Mouse (Mus musculus): ENCODE data around the gene Rbm19. TPM values are rescaled to one million over a fixed set of nuclear protein-coding genes. Genes with fewer than 3 reads are reported as not detected.

The Rbm19 gene
- polyA plus RNA-seq, 1 experiment = 10.0 TPM

- WGBS = 71% methylated on average over 7 of the region's 7 CpGs
- DNase-seq = no peak
- no peak overlapping the region for H3K4me3 ChIP-seq (replicated peaks; ENCODE audit: extremely low read depth, low read depth, low read length)
- no peaks in the 10 kb centered on the region for H3K4me1 ChIP-seq (ENCODE audit: control insufficient read depth, insufficient read depth, low read length)
- TF ChIP-seq CTCF (IDR thresholded peaks at IDR 0.05; ENCODE audit: insufficient read depth, low read length) (no peak), POLR2A (IDR thresholded peaks at IDR 0.05; ENCODE audit: borderline replicate concordance, extremely low read depth, low read depth, low read length) (no peak)
Observed at GRCm38 (mm10) chr5:120174317-120174716, 58.1 kb downstream of the Rbm19 start.

- WGBS = 90% methylated on average over 8 of the region's 8 CpGs
- no peak for TF ChIP-seq CTCF (IDR thresholded peaks at IDR 0.05; ENCODE audit: insufficient read depth, low read length)
- TF ChIP-seq POLR2A (IDR thresholded peaks at IDR 0.05; ENCODE audit: borderline replicate concordance, extremely low read depth, low read depth, low read length) = no peak
- no peak for DNase-seq
- no peaks in the 10 kb centered on the region for H3K4me1 ChIP-seq (ENCODE audit: control insufficient read depth, insufficient read depth, low read length)
- no peak overlapping the region for H3K4me3 ChIP-seq (replicated peaks; ENCODE audit: extremely low read depth, low read depth, low read length)
Observed at GRCm38 (mm10) chr5:120175217-120175616, 59.0 kb downstream of the Rbm19 start.

DNA sequence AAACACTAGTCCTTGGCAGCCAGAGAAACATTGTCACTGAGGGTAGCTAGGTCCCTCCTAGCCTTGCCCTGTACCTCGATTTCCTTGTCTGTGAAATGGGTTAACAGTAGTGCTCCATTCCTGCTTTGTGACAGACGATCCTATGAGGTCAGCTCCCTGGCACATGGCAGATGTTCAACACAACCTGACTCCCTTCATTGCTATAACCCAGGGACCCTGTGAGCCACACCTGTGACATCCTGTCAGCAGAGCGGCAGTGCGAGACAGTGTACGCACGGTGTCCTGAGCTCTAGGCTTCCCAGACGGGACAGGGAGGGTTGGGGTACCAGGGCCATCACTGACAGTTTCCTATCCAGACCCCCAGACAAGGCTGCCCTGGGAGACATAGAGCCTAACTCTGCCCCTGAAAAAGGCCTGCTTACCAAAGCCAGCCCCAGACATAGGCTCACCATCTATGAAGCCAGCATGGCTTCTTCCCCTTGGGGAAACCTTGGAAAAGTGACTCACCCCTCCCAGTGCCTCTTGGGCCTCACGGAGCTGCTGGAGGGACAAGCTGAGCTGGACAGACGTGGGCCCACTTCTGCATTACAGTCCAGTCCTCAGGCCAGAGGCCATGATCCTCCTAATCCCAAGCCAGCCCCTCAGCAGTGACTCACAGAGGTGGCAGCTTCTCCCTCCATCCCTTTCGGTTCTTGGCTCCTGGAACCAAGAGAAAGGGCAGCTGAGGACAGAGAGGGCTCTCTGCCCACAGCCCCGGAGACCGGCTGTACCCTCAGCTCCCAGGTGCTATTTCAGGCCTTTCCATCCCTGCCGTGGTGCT, 60.2 kb downstream of the Rbm19 start:
- DNase-seq = no peak
- Histone ChIP-seq H3K4me1 (ENCODE audit: control insufficient read depth, insufficient read depth, low read length) (no peaks in the 10 kb centered on the region), H3K4me3 (replicated peaks; ENCODE audit: extremely low read depth, low read depth, low read length) (no peak overlapping the region)
- TF ChIP-seq CTCF (IDR thresholded peaks at IDR 0.05; ENCODE audit: insufficient read depth, low read length) (no peak), POLR2A (IDR thresholded peaks at IDR 0.05; ENCODE audit: borderline replicate concordance, extremely low read depth, low read depth, low read length) (no peak)
- WGBS = 90% methylated on average over 13 of the region's 13 CpGs

GRCm38 (mm10) chr5:120177066-120177340, 60.7 kb downstream of the Rbm19 start:
- WGBS = 95% methylated on average over 4 of the region's 4 CpGs
- no peak for TF ChIP-seq CTCF (IDR thresholded peaks at IDR 0.05; ENCODE audit: insufficient read depth, low read length)
- no peak for TF ChIP-seq POLR2A (IDR thresholded peaks at IDR 0.05; ENCODE audit: borderline replicate concordance, extremely low read depth, low read depth, low read length)

DNA sequence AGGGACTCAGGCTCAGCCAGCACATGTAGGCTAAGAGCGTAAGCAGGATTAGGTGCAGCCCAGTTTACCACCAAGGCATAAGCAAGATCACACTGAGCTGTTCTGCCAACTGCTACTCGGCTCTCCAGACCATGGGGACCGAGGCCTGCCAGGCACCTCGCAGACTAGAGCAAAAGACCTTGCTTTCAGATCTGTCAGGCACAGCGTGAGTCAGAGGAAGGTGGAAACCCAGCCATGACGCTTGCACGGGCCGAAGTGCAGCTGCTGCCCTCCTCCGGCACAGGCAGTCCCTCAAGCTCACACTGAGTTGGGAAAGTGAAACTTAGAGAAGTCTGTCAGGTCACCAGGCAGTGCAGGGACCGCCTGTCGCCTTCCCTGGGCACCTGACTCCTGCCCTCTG, 63.8 kb downstream of the Rbm19 start:
- DNase-seq = no peak
- TF ChIP-seq POLR2A (IDR thresholded peaks at IDR 0.05; ENCODE audit: borderline replicate concordance, extremely low read depth, low read depth, low read length) (no peak), CTCF (IDR thresholded peaks at IDR 0.05; ENCODE audit: insufficient read depth, low read length) (no peak)
- Histone ChIP-seq H3K4me1 (ENCODE audit: control insufficient read depth, insufficient read depth, low read length) (no peaks in the 10 kb centered on the region), H3K4me3 (replicated peaks; ENCODE audit: extremely low read depth, low read depth, low read length) (no peak overlapping the region)
- WGBS = 95% methylated on average over 11 of the region's 11 CpGs

More at GRCm38 (mm10) chr5:120177066-120177340, 60.7 kb downstream of the Rbm19 start:
- DNase-seq = no peak
- no peaks in the 10 kb centered on the region for H3K4me1 ChIP-seq (ENCODE audit: control insufficient read depth, insufficient read depth, low read length)
- no peak overlapping the region for H3K4me3 ChIP-seq (replicated peaks; ENCODE audit: extremely low read depth, low read depth, low read length)

- no peak for DNase-seq
- H3K4me3 ChIP-seq (replicated peaks; ENCODE audit: extremely low read depth, low read depth, low read length) = no peak overlapping the region
- H3K4me1 ChIP-seq (ENCODE audit: control insufficient read depth, insufficient read depth, low read length) = no peaks in the 10 kb centered on the region
- no peak for TF ChIP-seq POLR2A (IDR thresholded peaks at IDR 0.05; ENCODE audit: borderline replicate concordance, extremely low read depth, low read depth, low read length)
- WGBS = 86% methylated on average over 4 of the region's 4 CpGs
Observed at GRCm38 (mm10) chr5:120181384-120181783, 65.1 kb downstream of the Rbm19 start.

- no peaks in the 10 kb centered on the region for H3K4me1 ChIP-seq (ENCODE audit: control insufficient read depth, insufficient read depth, low read length)
- H3K4me3 ChIP-seq (replicated peaks; ENCODE audit: extremely low read depth, low read depth, low read length) = no peak overlapping the region
- 75% methylated on average over 8 of the region's 8 CpGs for WGBS
- no peak for DNase-seq
- no peak for TF ChIP-seq POLR2A (IDR thresholded peaks at IDR 0.05; ENCODE audit: borderline replicate concordance, extremely low read depth, low read depth, low read length)
- no peak for TF ChIP-seq CTCF (IDR thresholded peaks at IDR 0.05; ENCODE audit: insufficient read depth, low read length)
Observed at GRCm38 (mm10) chr5:120183321-120183720, 67.1 kb downstream of the Rbm19 start.

DNA sequence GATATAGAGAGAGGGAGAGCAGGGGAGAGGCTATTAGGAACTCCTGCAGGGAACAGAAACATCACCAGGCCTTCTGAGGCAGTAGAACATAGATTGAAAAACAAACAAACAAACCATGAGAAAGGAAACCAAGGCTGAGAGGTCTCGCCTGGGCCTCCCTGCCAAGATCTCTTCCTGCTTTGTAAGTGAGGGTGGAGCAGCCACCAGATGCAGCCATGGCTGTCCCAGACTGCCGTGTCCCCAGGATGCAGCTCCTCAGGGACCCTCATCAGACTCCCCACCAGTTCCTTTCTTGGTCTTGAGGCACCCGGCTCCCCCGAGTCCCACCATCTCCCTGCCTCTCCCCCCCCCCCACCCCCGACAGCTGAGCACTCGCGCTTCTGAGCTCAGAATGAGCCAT, 67.5 kb downstream of the Rbm19 start:
- no peak for TF ChIP-seq CTCF (IDR thresholded peaks at IDR 0.05; ENCODE audit: insufficient read depth, low read length)
- no peak for DNase-seq
- Histone ChIP-seq H3K4me1 (ENCODE audit: control insufficient read depth, insufficient read depth, low read length) (no peaks in the 10 kb centered on the region), H3K4me3 (replicated peaks; ENCODE audit: extremely low read depth, low read depth, low read length) (no peak overlapping the region)
- 61% methylated on average over 7 of the region's 7 CpGs for WGBS

- 90% methylated on average over 10 of the region's 10 CpGs for WGBS
- no peaks in the 10 kb centered on the region for H3K4me1 ChIP-seq (ENCODE audit: control insufficient read depth, insufficient read depth, low read length)
- TF ChIP-seq CTCF (IDR thresholded peaks at IDR 0.05; ENCODE audit: insufficient read depth, low read length) (no peak), POLR2A (IDR thresholded peaks at IDR 0.05; ENCODE audit: borderline replicate concordance, extremely low read depth, low read depth, low read length) (no peak)
- no peak for DNase-seq
- H3K4me3 ChIP-seq (replicated peaks; ENCODE audit: extremely low read depth, low read depth, low read length) = no peak overlapping the region
Observed at GRCm38 (mm10) chr5:120185949-120186348, 69.7 kb downstream of the Rbm19 start.

- Histone ChIP-seq H3K4me3 (replicated peaks; ENCODE audit: extremely low read depth, low read depth, low read length) (no peak overlapping the region), H3K4me1 (ENCODE audit: control insufficient read depth, insufficient read depth, low read length) (no peaks in the 10 kb centered on the region)
- WGBS = 74% methylated on average over 7 of the region's 7 CpGs
- TF ChIP-seq POLR2A (IDR thresholded peaks at IDR 0.05; ENCODE audit: borderline replicate concordance, extremely low read depth, low read depth, low read length) (no peak), CTCF (IDR thresholded peaks at IDR 0.05; ENCODE audit: insufficient read depth, low read length) (no peak)
- no peak for DNase-seq
Observed at GRCm38 (mm10) chr5:120188541-120188940, 72.3 kb downstream of the Rbm19 start.
